Mouse (Mus musculus): Measurements from ENCODE around the gene Nckap1.

The Nckap1 gene

GRCm38 (mm10) chr2:80581043-80581711 is at the start of gene Nckap1:
TSS of gene Nckap1 (minus strand) at chr2:80581380.
- peak; percentile 63 for DNase-seq (ENCODE audit: low read depth, low spot score)

DNA sequence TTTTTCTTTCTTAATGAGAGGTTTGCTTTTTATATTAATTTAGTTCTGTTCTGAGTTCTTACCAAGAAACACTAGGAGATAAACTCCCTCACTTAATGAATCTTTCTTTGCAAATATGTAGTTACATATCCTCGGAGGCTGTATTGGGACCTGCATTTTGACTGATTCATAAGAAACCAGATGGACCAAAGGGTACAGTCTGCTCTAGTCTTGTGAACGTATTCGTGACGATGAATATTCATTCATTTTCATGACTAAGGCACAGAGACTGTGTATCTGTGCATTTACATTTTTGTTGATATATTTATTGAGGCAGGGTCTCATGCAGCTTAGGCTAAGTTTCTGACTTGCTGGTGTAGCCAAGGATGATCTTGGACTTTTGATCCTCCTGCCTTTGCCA is 43.3 kb upstream of the Nckap1 start:
- no peak for DNase-seq (ENCODE audit: low read depth, low spot score)

DNA sequence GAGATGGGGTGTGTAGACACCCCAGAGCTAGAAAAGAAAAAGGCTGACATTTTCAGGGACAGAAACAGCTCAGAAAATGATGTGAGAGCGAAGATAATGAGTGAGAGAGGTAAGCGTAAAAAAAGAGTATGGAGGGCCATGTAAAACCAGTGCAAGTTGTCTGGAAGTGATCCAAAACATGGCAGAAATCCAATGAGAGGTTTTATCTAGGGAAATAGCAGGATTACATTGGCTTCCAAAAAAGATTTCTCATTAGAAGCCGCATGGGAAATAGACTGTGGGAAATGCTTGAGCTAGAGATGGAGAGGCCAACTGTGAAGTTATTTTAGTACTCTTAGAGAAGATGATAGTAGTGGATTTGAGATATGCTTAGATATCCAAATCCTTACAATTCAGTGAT is 40.7 kb upstream of the Nckap1 start:
- no peak for DNase-seq (ENCODE audit: low read depth, low spot score)

- no peak for DNase-seq (ENCODE audit: low read depth, low spot score)
These were observed 37.8 kb upstream of the Nckap1 start for GRCm38 (mm10) chr2:80618991-80619390.

DNA sequence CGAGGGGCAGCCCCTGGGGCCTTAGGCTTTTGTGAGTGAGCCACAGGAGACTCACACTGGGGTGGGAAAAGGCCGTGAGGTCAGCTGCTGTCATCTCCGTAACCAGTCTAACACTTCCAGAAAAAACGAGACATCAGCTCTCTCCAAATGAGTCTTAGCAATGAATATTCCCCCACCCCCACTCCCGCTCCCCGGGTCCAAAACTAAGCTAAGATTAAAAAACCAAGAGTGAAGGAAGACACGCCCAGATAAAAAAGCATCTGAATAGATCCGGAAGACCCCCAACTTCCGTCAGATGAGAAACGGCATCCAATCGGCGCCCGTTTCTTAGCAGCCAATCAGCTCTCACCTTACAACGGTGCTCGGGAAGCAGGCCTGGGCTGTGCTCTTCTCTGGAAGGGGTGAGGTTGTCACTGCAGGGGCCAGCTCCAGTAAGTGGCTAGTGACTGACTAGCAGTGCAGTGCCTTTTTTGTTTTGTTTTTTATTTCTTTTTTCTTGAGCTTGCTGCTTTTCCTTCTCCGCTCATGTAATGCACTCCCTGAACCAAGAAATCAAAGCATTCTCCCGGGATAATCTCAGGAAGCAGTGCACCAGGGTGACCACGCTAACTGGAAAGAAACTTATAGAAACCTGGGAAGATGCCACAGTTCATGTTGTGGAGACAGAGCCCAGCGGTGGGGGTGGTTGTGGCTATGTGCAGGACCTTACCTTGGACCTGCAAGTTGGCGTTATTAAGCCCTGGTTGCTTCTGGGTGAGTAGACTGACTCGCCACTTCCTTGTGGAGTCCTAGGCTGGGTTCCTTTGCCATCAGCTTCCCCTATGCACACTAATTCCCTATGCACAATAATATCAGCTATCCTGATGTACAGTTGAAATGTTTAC is 35.9 kb upstream of the Nckap1 start, which contains the start of the genes Dusp19 and Nup35:
Gene Dusp19 (plus strand): TSS at position 192 of the 884 bp plus-strand sequence.
Gene Nup35 (plus strand): TSS at position 383 of the 884 bp plus-strand sequence.
- peak; percentile 90 for DNase-seq (ENCODE audit: low read depth, low spot score)

DNA sequence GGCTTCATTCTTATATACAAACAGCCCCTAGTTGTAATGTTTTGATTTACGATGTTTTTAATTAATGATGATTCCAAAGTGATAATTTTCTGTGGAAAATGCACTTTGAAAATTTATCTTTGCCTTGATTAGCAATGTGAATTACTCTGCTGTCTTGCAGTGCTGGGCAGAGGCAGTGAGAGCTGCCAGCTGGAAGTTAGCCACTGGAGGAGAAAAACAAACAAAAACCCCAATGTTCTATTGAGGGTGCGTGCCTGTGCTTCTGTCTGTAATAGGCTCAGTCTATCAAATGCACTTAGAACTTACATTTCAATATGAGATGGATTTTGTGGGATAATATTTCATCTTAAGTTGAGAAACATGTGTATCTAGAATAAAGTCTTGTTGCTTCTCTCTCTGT is 31.6 kb upstream of the Nckap1 start:
- no peak for DNase-seq (ENCODE audit: low read depth, low spot score)

DNA sequence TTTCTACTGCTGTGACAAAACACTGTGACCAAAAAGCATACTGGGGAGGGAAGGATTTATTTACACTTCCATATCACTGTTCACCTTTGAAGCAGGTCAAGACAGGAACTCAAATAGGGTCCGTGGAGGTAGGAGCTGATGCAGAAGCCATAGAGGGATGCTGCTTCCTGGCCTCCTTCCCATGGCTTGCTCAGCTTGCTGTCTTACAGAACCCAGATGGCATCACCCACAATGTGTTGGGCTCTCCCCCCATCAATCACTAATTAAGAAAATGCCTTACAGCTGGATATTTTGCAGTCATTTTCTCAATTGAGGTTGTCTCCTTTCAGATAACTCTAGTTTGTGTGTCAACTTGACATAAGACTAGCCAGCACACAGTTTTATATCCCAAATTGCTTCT is 31.1 kb upstream of the Nckap1 start:
- no peak for DNase-seq (ENCODE audit: low read depth, low spot score)

- no peak for DNase-seq (ENCODE audit: low read depth, low spot score)
These were observed 22.7 kb upstream of the Nckap1 start for GRCm38 (mm10) chr2:80603771-80604426.

DNA sequence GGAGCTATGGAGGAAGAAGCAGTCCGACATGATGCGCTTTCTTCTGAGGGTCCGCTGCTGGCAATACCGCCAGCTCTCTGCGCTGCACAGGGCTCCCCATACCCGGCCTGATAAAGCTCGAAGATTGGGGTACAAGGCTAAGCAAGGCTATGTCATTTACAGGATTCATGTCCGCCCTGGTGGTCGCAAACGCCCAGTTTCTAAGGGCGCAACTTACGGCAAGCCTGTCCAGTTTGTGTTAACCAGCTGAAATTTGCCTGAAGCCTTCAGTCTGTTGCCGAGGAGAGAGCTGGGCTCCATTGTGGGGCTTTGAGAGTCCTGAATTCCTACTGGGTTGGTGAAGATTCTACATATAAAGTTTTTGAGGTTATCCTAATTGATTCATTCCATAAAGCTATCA is 21.6 kb upstream of the Nckap1 start:
- no peak for DNase-seq (ENCODE audit: low read depth, low spot score)

GRCm38 (mm10) chr2:80600611-80601010 is 19.4 kb upstream of the Nckap1 start:
- DNase-seq (ENCODE audit: low read depth, low spot score): no peak

DNA sequence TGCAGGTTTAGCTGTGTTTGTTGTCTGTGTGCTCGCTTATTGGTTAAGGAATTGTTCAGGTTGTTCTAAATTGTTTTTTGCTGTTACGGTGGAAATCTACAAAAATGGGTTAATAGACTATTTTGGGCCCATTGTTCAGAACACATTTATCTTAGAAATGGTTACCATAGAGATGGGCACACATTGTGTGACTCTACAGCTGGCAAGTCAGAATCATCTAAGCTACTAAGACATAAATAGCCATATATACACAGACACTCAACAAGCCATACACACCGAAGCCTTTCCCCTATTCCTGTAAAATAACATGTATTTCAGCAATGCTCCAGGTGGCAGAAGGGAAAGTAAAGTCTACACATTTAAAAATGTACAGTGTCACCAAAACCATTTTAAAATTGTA is 18.7 kb upstream of the Nckap1 start:
- DNase-seq (ENCODE audit: low read depth, low spot score): no peak

DNA sequence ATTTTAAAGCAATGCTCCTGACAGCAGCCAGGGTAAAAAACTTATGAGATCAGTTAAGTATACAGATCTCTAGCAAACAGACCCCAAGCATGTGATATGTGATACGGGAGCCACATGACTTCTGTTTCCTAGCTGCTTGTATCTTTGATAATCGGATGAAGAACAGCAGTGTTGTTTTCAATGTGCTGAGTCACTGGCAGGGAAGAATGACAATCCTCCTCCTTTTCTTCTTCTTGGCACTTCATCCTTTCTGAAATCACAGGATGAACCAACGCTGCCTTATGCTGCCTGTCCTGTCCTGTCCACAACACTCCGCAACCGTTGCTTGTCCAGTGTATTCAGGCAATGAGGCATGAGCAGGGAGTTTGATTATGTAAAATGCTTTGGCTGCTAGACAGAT is 15.8 kb upstream of the Nckap1 start:
- DNase-seq (ENCODE audit: low read depth, low spot score): no peak

- no peak for DNase-seq (ENCODE audit: low read depth, low spot score)
These were observed 13.2 kb upstream of the Nckap1 start for GRCm38 (mm10) chr2:80594215-80594918.

DNA sequence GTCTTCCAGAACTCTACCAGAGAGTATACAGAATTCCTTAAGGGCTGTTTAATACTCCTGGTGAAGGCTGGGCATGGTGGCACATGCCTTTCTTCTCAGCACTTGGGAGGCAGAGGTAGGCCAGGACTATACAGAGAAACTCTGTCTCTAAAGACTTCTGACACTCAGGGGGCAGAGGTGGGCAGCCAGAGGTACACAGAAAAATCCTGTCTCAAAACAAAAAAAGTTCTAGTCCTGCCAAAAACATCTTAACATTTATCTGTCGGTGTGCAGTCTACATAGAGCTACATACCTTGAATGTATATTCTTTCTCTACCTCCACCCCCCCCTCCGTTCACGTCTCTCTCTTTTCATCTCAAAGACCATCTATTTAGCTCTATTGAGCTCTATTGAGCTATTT is 1.2 kb upstream of the Nckap1 start:
- DNase-seq (ENCODE audit: low read depth, low spot score): no peak

- no peak for DNase-seq (ENCODE audit: low read depth, low spot score)
These were observed 744 bp downstream of the Nckap1 start for GRCm38 (mm10) chr2:80580311-80580961.

DNA sequence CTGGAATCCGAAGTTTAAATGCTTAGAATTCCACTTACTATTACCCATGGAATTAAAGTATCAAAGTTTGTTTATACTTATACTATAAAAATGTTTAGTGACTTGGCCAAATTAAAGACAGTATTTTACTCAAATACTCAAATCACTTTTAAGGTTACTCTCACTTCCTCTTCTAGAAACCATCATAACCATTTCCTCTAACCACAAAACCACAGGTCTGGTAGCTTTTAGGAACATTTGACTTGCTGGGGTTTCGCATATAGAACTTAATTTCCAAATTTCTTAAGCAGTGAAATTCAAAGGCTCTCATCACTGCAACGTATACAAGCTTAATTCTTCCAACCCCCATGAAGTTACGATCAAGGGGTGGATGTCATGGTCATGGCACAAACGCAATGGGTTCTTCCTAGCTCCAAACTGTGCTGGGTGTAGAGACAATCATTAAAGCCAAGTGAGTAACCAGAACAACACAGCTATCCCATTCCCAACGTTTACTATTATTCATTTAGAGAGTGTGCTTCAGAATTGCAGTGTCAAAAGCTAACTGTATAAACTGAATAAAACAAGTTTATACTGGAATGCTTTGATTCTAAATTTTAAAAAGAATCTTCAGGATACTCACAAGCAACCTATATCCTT is 1.8 kb downstream of the Nckap1 start:
- no peak for DNase-seq (ENCODE audit: low read depth, low spot score)

DNA sequence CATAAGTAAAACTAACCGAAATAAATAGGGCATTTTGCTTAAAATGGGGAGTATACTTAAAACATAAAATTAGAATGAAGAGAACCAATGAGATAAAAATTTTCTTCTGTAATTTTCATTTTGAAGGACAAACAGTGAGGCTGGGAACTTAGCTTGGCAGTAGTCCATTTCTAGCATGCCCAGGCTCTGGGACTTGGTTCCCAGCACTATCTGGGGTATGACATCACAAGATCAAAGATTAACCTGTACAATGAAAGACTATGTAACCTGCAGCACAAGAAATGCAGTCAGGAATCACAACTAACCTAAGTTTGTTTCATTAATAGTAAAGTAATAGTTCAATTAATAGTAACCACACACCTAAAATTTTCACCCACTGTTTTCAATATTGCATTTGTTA is 3.9 kb downstream of the Nckap1 start:
- DNase-seq (ENCODE audit: low read depth, low spot score): no peak

- no peak for DNase-seq (ENCODE audit: low read depth, low spot score)
These were observed 10.5 kb downstream of the Nckap1 start for GRCm38 (mm10) chr2:80570656-80571055.

DNA sequence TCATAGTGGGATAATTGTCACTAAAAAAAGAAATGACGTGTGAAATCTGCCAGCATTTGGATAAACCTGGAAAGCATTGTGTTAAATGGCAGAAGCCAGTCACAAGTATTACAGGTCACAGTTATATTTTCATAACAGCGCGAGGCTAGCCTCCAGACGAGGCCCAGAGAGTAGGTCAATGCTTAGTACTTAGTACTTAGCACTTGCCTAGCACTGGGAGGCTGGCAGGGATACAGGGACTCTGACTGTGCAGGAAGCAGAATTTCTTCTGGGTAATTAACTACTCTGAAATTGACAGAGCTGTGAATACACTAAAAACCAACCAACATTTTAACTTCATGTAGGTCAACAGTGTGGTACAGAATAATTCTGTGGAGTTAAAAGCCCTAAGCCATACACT is 13.8 kb downstream of the Nckap1 start:
- no peak for DNase-seq (ENCODE audit: low read depth, low spot score)

DNA sequence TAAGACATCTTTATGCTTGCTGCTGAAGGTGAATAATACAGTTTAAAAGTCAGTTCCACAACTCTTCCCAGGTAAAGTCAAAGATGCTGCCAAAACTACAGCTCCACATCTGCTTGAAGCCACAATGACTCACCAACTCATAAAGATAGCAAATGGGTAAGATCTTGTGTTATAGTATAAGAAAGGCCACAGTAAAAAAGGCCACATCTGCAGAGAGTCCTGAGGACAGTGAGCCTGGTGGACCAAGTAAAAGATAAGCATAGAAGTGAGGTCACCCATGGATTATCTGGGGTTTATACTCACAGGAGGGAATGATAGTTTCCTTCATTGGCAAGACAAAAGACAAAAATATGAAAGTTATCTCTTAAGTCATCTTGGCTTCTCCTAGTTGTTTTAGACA is 18.9 kb downstream of the Nckap1 start:
- no peak for DNase-seq (ENCODE audit: low read depth, low spot score)

DNA sequence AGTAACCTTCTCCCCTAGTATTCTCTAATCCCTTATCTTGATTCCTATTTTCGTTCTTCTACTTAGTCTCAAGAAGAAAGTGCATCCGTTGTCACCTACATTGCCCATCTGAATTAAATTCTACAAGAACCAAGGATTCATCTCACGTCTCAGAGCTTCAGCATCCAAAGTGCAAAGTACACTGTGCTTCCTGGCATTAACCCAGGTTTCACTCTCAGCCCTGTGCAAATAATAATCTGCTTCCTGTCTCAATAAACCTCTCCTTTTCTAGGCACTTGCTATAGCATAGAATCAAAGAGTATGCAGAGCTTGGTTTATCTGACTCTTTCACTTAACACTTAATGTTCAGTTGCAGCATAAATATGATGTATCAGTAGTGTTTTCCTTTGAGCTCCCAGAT is 19.7 kb downstream of the Nckap1 start:
- DNase-seq (ENCODE audit: low read depth, low spot score): no peak

Data from brain, embryonic 18.5 days (tissue).